Mouse (Mus musculus) megakaryocyte, embryonic 14.5 days (primary cell): ENCODE results near the gene Serpinb9b.

Experiments used
- FLI1 ChIP-seq: IDR thresholded peaks from 2 replicates; pipeline ENCODE4 v1.6.1; 2012; ENCODE audit warnings: low read length, inconsistent platforms, mixed read lengths
- GATA1 ChIP-seq: IDR thresholded peaks from 3 replicates; pipeline ENCODE4 v1.6.1; 2012; ENCODE audit warnings: mixed read lengths, low read length, inconsistent platforms, borderline replicate concordance

- TF ChIP-seq GATA1 (no peak), FLI1 (no peak)
These were observed 41.0 kb upstream of the Serpinb9b start for GRCm38 (mm10) chr13:32986256-32986655.
